Mouse (Mus musculus): ENCODE data around the gene Derl3.

The Derl3 gene

GRCm38 (mm10) chr10:75941042-75941824, 48.0 kb downstream of the Derl3 start:
- no peak for DNase-seq (ENCODE audit: low spot score in 2 of 2)

- no peak for DNase-seq (ENCODE audit: low spot score in 2 of 2)
These were observed 49.7 kb downstream of the Derl3 start, which contains the start of gene Vpreb3 for GRCm38 (mm10) chr10:75942736-75943477. Gene Vpreb3 (plus strand): TSS chr10:75943057.

GRCm38 (mm10) chr10:75944066-75944772, 51.0 kb downstream of the Derl3 start:
- DNase-seq (ENCODE audit: low spot score in 2 of 2) = no peak

GRCm38 (mm10) chr10:75945213-75945612, 52.0 kb downstream of the Derl3 start:
- DNase-seq (ENCODE audit: low spot score in 2 of 2) = no peak
